Mouse (Mus musculus) skeletal muscle tissue, adult 2 months (tissue): ENCODE measurements around the gene Cd163.

Source experiments
- DNase-seq: peaks from one replicate; pipeline ENCODE4 v3.0.0-alpha.2; 2012; ENCODE audit warnings: low read depth, low spot score

The Cd163 gene

DNA sequence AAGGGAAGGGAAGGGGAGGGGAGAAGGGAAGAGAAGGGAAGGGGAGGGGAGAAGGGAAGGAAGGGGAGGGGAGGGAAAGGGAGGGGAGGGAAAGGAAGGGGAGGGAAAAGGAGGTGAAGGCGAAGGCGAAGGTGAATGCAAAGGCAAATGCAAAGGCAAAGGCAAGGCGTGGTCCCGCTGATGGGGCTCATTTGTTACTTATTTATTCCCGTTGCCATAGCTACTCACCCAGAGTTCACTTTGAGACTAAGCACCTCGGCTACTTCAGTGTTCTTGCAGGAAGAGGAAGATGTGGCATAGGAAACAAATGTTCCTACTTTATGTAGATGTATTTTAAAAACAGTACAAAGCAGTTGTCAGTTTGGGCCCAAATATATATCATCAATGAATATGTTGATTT, 56.1 kb downstream of the Cd163 start:
- no peak for DNase-seq

GRCm38 (mm10) chr6:124364328-124364727, 59.9 kb downstream of the Cd163 start:
- DNase-seq: no peak

DNA sequence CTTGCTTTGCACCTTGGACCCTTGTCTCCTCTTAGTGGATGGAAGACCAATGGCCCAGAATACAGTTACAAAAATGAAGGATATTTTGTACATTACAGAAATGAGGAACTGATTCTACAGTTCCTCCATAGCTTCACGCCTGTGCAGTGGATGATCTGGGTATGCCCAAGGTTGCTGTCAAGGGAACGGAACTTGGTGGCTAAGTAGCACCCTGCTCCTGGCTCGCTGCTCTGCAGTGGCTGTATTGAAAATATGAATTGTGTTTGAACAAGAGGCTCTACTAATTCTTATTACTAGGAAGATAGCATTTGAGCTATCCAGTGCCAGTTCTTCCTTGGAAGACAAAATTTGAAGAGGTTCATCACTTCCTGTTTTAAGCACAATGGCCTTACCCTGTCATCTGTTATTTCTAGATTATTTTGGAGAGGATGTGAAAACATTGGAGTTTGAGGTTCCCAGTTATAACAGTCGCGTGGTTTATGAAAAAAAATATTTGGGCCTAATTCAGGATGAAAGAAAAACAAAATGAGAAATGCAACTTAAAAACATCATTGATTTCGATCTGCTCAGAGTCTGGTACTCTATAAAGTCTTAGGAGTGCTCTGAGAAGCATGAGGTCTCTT, 69.2 kb downstream of the Cd163 start:
- no peak for DNase-seq

GRCm38 (mm10) chr6:124374683-124375082, 70.2 kb downstream of the Cd163 start:
- no peak for DNase-seq

DNA sequence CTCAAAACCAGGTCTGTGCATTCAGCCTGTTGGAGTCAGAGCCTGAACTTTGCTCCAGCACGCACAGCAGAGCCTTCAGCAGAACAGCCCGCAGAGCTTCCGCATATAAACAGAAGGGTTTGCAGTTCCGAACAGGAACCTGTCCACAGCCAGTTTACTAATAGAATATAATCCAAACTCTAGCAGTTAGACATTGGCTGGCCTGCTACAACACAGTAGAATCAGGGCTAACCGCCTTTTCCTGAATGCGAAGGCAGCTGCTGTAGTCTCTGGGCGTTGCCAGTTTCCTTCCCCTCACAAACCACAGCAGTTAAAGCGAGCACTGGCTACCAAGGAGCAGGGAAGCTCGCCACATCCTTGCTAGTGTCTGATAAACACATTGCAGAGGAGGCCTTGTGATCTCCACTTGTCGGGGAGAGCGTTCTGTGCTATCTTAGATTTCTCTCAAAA, 71.0 kb downstream of the Cd163 start:
- peak; percentile 69 for DNase-seq

GRCm38 (mm10) chr6:124376311-124376710, 71.9 kb downstream of the Cd163 start:
- DNase-seq: no peak

DNA sequence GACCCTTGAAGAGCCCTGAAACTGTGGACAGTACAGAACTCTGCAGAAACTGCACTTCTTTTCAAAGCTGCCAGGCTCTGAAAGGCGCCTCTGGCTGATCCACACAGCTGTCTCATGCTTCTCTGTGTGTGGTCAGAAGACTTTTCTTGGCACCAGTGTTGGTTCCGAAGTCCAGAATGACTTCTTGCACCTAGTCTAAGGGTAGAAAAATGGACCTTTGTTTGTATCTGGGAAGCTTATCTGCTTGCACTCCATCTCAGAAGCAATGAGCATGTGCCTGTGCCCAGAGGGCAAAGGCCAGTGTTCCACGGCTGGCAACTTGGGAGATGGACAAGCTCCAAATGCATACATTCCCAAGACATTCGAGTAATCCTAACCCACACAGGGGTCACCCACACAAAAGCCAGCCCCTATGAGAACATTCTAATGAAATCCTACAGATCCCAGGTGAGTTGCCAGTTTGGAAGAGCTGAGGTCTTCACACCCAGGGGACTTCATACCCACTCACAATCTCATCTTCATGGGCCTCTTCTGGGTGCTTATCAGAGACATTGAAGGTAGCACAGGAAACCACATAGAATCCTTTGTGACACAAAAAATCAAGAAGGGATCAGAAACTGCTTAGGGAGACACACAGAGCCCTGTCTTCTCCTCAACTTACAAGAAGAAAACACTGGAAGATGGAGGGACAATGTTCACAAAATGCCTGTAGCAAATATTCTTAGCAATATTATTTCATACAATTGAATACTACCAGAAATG, 73.2 kb downstream of the Cd163 start:
- no peak for DNase-seq

- no peak for DNase-seq
Observed at GRCm38 (mm10) chr6:124379331-124379730, 74.9 kb downstream of the Cd163 start.
